Mouse (Mus musculus): Measurements from ENCODE around the gene Gbp2. TPM values are rescaled to one million over a fixed set of nuclear protein-coding genes. Genes with fewer than 3 reads are reported as not detected.
"Not testable (repeated sequence)": the region's sequence is repeated elsewhere in the genome, so short reads cannot be mapped to it uniquely, and the experiment has no call there.

Gene Gbp2
- total and polyA plus RNA-seq, 2 experiments = 3.6 to 9.4 TPM

GRCm38 (mm10) chr3:142619606-142620005, 796 bp upstream of the Gbp2 start:
- H3K4me3 ChIP-seq (ENCODE audit: insufficient read depth, low read depth, low read length) = no peak overlapping the region
- H3K27me3 ChIP-seq (ENCODE audit: control insufficient read depth, insufficient read depth, low read length) = 0 out of 2 replicates have a peak, but pooled peaks cover 3% of the 10 kb centered on the region
- 56% methylated on average over 1 of the region's 1 CpGs for WGBS
- TF ChIP-seq POLR2A (IDR thresholded peaks at IDR 0.05; ENCODE audit: extremely low read depth, insufficient read depth, low read length) (no peak), CTCF (IDR thresholded peaks at IDR 0.05; ENCODE audit: low read depth, low read length) (no peak)
- peak; percentile 9 for DNase-seq (ENCODE audit: extremely low read depth, low read depth, low spot score)
- no peak overlapping the region for H3K9ac ChIP-seq (ENCODE audit: low read depth, low read length)
- H3K36me3 ChIP-seq (ENCODE audit: control insufficient read depth, insufficient read depth, low read length) = no peaks in the 10 kb centered on the region
- H3K4me1 ChIP-seq (ENCODE audit: control insufficient read depth, insufficient read depth, low read length) = peaks cover 4% of the 10 kb centered on the region
- 0 out of 2 replicates have a peak overlapping the region, but pooled peaks have one; percentile 1 for H3K27ac ChIP-seq (replicated peaks; ENCODE audit: insufficient read depth, low read depth, low read length)
- no peaks in the 10 kb centered on the region for H3K79me2 ChIP-seq (ENCODE audit: control insufficient read depth, insufficient read depth, low read length)

GRCm38 (mm10) chr3:142620956-142621562, 657 bp downstream of the Gbp2 start:
- peak overlapping the region; percentile 6 for H3K9ac ChIP-seq (ENCODE audit: low read depth, low read length)
- H3K27ac ChIP-seq (replicated peaks; ENCODE audit: insufficient read depth, low read depth, low read length) = peak overlapping the region; percentile 41
- TF ChIP-seq POLR2A (IDR thresholded peaks at IDR 0.05; ENCODE audit: extremely low read depth, insufficient read depth, low read length) (no peak), CTCF (IDR thresholded peaks at IDR 0.05; ENCODE audit: low read depth, low read length) (peak; percentile 34; the same call in 1 of the 2 replicates)
- H3K4me3 ChIP-seq (ENCODE audit: insufficient read depth, low read depth, low read length) = peak overlapping the region; percentile 56; the same call in 1 of the 2 replicates
- 0 out of 2 replicates have a peak, but pooled peaks cover 3% of the 10 kb centered on the region for H3K27me3 ChIP-seq (ENCODE audit: control insufficient read depth, insufficient read depth, low read length)
- H3K4me1 ChIP-seq (ENCODE audit: control insufficient read depth, insufficient read depth, low read length) = peaks cover 4% of the 10 kb centered on the region
- peak; percentile 41 for DNase-seq (ENCODE audit: extremely low read depth, low read depth, low spot score)
- H3K36me3 ChIP-seq (ENCODE audit: control insufficient read depth, insufficient read depth, low read length) = no peaks in the 10 kb centered on the region
- H3K79me2 ChIP-seq (ENCODE audit: control insufficient read depth, insufficient read depth, low read length) = no peaks in the 10 kb centered on the region
- WGBS = 27% methylated on average over 3 of the region's 3 CpGs

GRCm38 (mm10) chr3:142630385-142630784, 10.0 kb downstream of the Gbp2 start:
- no peak for DNase-seq (ENCODE audit: extremely low read depth, low read depth, low spot score)
- 77% methylated on average over 8 of the region's 8 CpGs for WGBS
- no peak overlapping the region for H3K9ac ChIP-seq (ENCODE audit: low read depth, low read length)

GRCm38 (mm10) chr3:142640201-142640600, 19.8 kb downstream of the Gbp2 start:
- Histone ChIP-seq H3K36me3 (ENCODE audit: control insufficient read depth, insufficient read depth, low read length) (no peaks in the 10 kb centered on the region), H3K27ac (replicated peaks; ENCODE audit: insufficient read depth, low read depth, low read length) (no peak overlapping the region), H3K4me1 (ENCODE audit: control insufficient read depth, insufficient read depth, low read length) (no peaks in the 10 kb centered on the region), H3K79me2 (ENCODE audit: control insufficient read depth, insufficient read depth, low read length) (no peaks in the 10 kb centered on the region), H3K27me3 (ENCODE audit: control insufficient read depth, insufficient read depth, low read length) (peaks cover 3% of the 10 kb centered on the region; the same call in 1 of the 2 replicates), H3K9ac (ENCODE audit: low read depth, low read length) (no peak overlapping the region), H3K4me3 (ENCODE audit: insufficient read depth, low read depth, low read length) (no peak overlapping the region)
- TF ChIP-seq POLR2A (IDR thresholded peaks at IDR 0.05; ENCODE audit: extremely low read depth, insufficient read depth, low read length) (no peak), CTCF (IDR thresholded peaks at IDR 0.05; ENCODE audit: low read depth, low read length) (peak; percentile 53)
- peak; percentile 65 for DNase-seq (ENCODE audit: extremely low read depth, low read depth, low spot score)
- WGBS = 2% methylated on average over 9 of the region's 9 CpGs

More at GRCm38 (mm10) chr3:142630385-142630784, 10.0 kb downstream of the Gbp2 start:
- Histone ChIP-seq H3K36me3 (ENCODE audit: control insufficient read depth, insufficient read depth, low read length) (no peaks in the 10 kb centered on the region; the same call in none of the 2 replicates), H3K79me2 (ENCODE audit: control insufficient read depth, insufficient read depth, low read length) (no peaks in the 10 kb centered on the region), H3K4me3 (ENCODE audit: insufficient read depth, low read depth, low read length) (no peak overlapping the region), H3K27me3 (ENCODE audit: control insufficient read depth, insufficient read depth, low read length) (no peaks in the 10 kb centered on the region), H3K4me1 (ENCODE audit: control insufficient read depth, insufficient read depth, low read length) (no peaks in the 10 kb centered on the region), H3K27ac (replicated peaks; ENCODE audit: insufficient read depth, low read depth, low read length) (no peak overlapping the region)
- no peak for TF ChIP-seq CTCF (IDR thresholded peaks at IDR 0.05; ENCODE audit: low read depth, low read length)
- no peak for TF ChIP-seq POLR2A (IDR thresholded peaks at IDR 0.05; ENCODE audit: extremely low read depth, insufficient read depth, low read length)

- not testable (repeated sequence) for H3K36me3 ChIP-seq (ENCODE audit: control insufficient read depth, insufficient read depth, low read length); H3K27ac ChIP-seq (replicated peaks; ENCODE audit: insufficient read depth, low read depth, low read length); H3K4me1 ChIP-seq (ENCODE audit: control insufficient read depth, insufficient read depth, low read length); H3K27me3 ChIP-seq (ENCODE audit: control insufficient read depth, insufficient read depth, low read length); H3K79me2 ChIP-seq (ENCODE audit: control insufficient read depth, insufficient read depth, low read length); H3K9ac ChIP-seq (ENCODE audit: low read depth, low read length); H3K4me3 ChIP-seq (ENCODE audit: insufficient read depth, low read depth, low read length)
- peak; percentile 55 for DNase-seq (ENCODE audit: extremely low read depth, low read depth, low spot score)
- peak; percentile 61 for TF ChIP-seq CTCF (IDR thresholded peaks at IDR 0.05; ENCODE audit: low read depth, low read length)
- WGBS = 8% methylated on average over 2 of the region's 2 CpGs
Observed at GRCm38 (mm10) chr3:142645949-142646348, 25.5 kb downstream of the Gbp2 start.

- not testable (repeated sequence) for H3K4me1 ChIP-seq (ENCODE audit: control insufficient read depth, insufficient read depth, low read length); H3K27ac ChIP-seq (replicated peaks; ENCODE audit: insufficient read depth, low read depth, low read length); H3K9ac ChIP-seq (ENCODE audit: low read depth, low read length); H3K79me2 ChIP-seq (ENCODE audit: control insufficient read depth, insufficient read depth, low read length); H3K4me3 ChIP-seq (ENCODE audit: insufficient read depth, low read depth, low read length); H3K36me3 ChIP-seq (ENCODE audit: control insufficient read depth, insufficient read depth, low read length); H3K27me3 ChIP-seq (ENCODE audit: control insufficient read depth, insufficient read depth, low read length)
- DNase-seq (ENCODE audit: extremely low read depth, low read depth, low spot score) = peak; percentile 79
- 21% methylated on average over 7 of the region's 7 CpGs for WGBS
Observed at GRCm38 (mm10) chr3:142647836-142648235, 27.4 kb downstream of the Gbp2 start.
